Mouse (Mus musculus) forebrain, embryonic 14.5 days (tissue): ENCODE measurements around the gene Hmgxb4. TPM values are rescaled to one million over a fixed set of nuclear protein-coding genes. Genes with fewer than 3 reads are reported as not detected.
"Not testable (repeated sequence)": the region's sequence is repeated elsewhere in the genome, so short reads cannot be mapped to it uniquely, and the experiment has no call there.

ENCODE experiments used
- ATAC-seq: fragments of 200-750 bp; cut with Nextera tagmentation; 2 replicates; pipeline ENCODE4 v1.8.0; 2017; ENCODE audit warnings: mild to moderate bottlenecking, moderate library complexity
- DNase-seq: peaks from one replicate; pipeline ENCODE4 v3.0.0-alpha.2; 2015; ENCODE audit warnings: low spot score
- H3K27ac ChIP-seq: fragments of 300-500 bp; sonication (generic); 2 replicates; pipeline ENCODE4 v1.5.1; 2014; ENCODE audit warnings: low read depth, mild to moderate bottlenecking, control low read depth, low read length, moderate library complexity
- H3K27me3 ChIP-seq: fragments of 300-500 bp; sonication (generic); replicated peaks from 2 replicates; pipeline ENCODE4 v1.6.1; 2014; ENCODE audit warnings: low read length, control low read depth, mixed read lengths; ENCODE audit not compliant: control insufficient read depth, insufficient read depth
- H3K36me3 ChIP-seq: fragments of 300-500 bp; sonication (generic); 2 replicates; pipeline ENCODE4 v1.6.1; 2014; ENCODE audit warnings: low read length, control low read depth; ENCODE audit not compliant: control insufficient read depth, insufficient read depth
- H3K4me1 ChIP-seq: fragments of 300-500 bp; sonication (generic); 2 replicates; pipeline ENCODE4 v1.6.1; 2014; ENCODE audit warnings: antibody characterized with exemption, low read length, control low read depth; ENCODE audit not compliant: control insufficient read depth, insufficient read depth
- H3K4me2 ChIP-seq: fragments of 300-500 bp; sonication (generic); 2 replicates; pipeline ENCODE4 v1.6.1; 2014; ENCODE audit warnings: mild to moderate bottlenecking, control low read depth, low read length
- H3K4me3 ChIP-seq: fragments of 300-500 bp; sonication (generic); 2 replicates; pipeline ENCODE4 v1.5.1; 2014; ENCODE audit warnings: low read depth, low read length, control low read depth
- H3K9ac ChIP-seq: fragments of 300-500 bp; sonication (generic); 2 replicates; pipeline ENCODE4 v1.6.1; 2014; ENCODE audit warnings: mild to moderate bottlenecking, low read length, control low read depth, moderate library complexity
- H3K9me3 ChIP-seq: fragments of 300-500 bp; sonication (generic); replicated peaks from 2 replicates; pipeline ENCODE4 v1.6.1; 2016; ENCODE audit warnings: low read length, control low read depth, mixed read lengths; ENCODE audit not compliant: control insufficient read depth
- WGBS: fragments of 180-500 bp; shearing (Covaris S2); extraction: QIAGEN DNeasy Blood & Tissue Kit; methylation state at CpG from one replicate; pipeline ENCODE4 v1.1.7; 2014; 5-methylcytosine and 5-hydroxymethylcytosine counted together
- polyA plus RNA-seq: library from polyadenylated mRNA; unstranded; fragments of >200 nt; fragmentation: Nextera tagmentation; extraction: Ambion mirVana; gene quantifications from 2 replicates; pipeline ENCODE4 v1.2.1, GENCODE M21; 2014

The Hmgxb4 gene
- polyA plus RNA-seq, result 50.0 and 56.9 TPM in 2 replicates

- 9% methylated on average over 8 of the region's 8 CpGs for WGBS
Measured at GRCm38 (mm10) chr8:74993081-74993474, at the start of gene Hmgxb4. TSS of gene Hmgxb4 (plus strand) at chr8:74993356.

GRCm38 (mm10) chr8:74949445-74949844, 43.7 kb upstream of the Hmgxb4 start:
- Histone ChIP-seq H3K9ac (no peak overlapping the region), H3K27me3 (no peaks in the 10 kb centered on the region), H3K9me3 (no peaks in the 10 kb centered on the region), H3K36me3 (no peaks in the 10 kb centered on the region), H3K4me3 (no peak overlapping the region), H3K4me1 (no peaks in the 10 kb centered on the region), H3K4me2 (no peak overlapping the region), H3K27ac (no peak overlapping the region)
- DNase-seq, result no peak
- ATAC-seq, result no peak
- WGBS, result 86% methylated on average over 1 of the region's 1 CpGs

More at GRCm38 (mm10) chr8:74993081-74993474, at the start of gene Hmgxb4:
- H3K4me2 ChIP-seq, result peak within 1 kb of the TSS; percentile 60
- H3K9me3 ChIP-seq, result no peaks in the 10 kb centered on the region
- peak; percentile 10; the same call in 1 of the 2 replicates for ATAC-seq
- no peaks in the 10 kb centered on the region for H3K27me3 ChIP-seq
- DNase-seq, result no peak
- peak within 1 kb of the TSS; percentile 87 for H3K4me3 ChIP-seq
- H3K4me1 ChIP-seq, result peaks cover 4% of the 10 kb centered on the region
- H3K9ac ChIP-seq, result peak within 1 kb of the TSS; percentile 99
- peak within 1 kb of the TSS; percentile 97 for H3K27ac ChIP-seq
- no peaks in the 10 kb centered on the region for H3K36me3 ChIP-seq

GRCm38 (mm10) chr8:74963983-74964382, 29.2 kb upstream of the Hmgxb4 start:
- DNase-seq, result no peak
- H3K9ac ChIP-seq, result no peak overlapping the region
- H3K4me1 ChIP-seq, result no peaks in the 10 kb centered on the region
- H3K4me3 ChIP-seq, result no peak overlapping the region
- WGBS, result 84% methylated on average over 5 of the region's 5 CpGs
- no peak for ATAC-seq
- no peaks in the 10 kb centered on the region for H3K36me3 ChIP-seq
- H3K4me2 ChIP-seq, result no peak overlapping the region
- H3K9me3 ChIP-seq, result no peaks in the 10 kb centered on the region
- no peaks in the 10 kb centered on the region for H3K27me3 ChIP-seq
- no peak overlapping the region for H3K27ac ChIP-seq

- WGBS, result 88% methylated on average over 3 of the region's 3 CpGs
Measured at GRCm38 (mm10) chr8:74970286-74970685, 22.9 kb upstream of the Hmgxb4 start.

GRCm38 (mm10) chr8:74971636-74972035, 21.5 kb upstream of the Hmgxb4 start:
- ATAC-seq (no peak), DNase-seq (no peak)
- no peak overlapping the region for H3K27ac ChIP-seq
- no peak overlapping the region for H3K4me2 ChIP-seq
- no peaks in the 10 kb centered on the region for H3K9me3 ChIP-seq
- no peak overlapping the region for H3K9ac ChIP-seq
- no peak overlapping the region for H3K4me3 ChIP-seq
- no peaks in the 10 kb centered on the region for H3K4me1 ChIP-seq
- H3K36me3 ChIP-seq, result no peaks in the 10 kb centered on the region
- no peaks in the 10 kb centered on the region for H3K27me3 ChIP-seq
- WGBS, result 79% methylated on average over 4 of the region's 4 CpGs

More at GRCm38 (mm10) chr8:74970286-74970685, 22.9 kb upstream of the Hmgxb4 start:
- H3K27ac ChIP-seq, ATAC-seq, H3K4me3 ChIP-seq, H3K4me2 ChIP-seq, H3K9me3 ChIP-seq, H3K27me3 ChIP-seq, DNase-seq, H3K9ac ChIP-seq, H3K36me3 ChIP-seq, H3K4me1 ChIP-seq: not testable (repeated sequence)

GRCm38 (mm10) chr8:74972322-74972883, 20.8 kb upstream of the Hmgxb4 start:
- DNase-seq (no peak), ATAC-seq (no peak)
- Histone ChIP-seq H3K36me3 (no peaks in the 10 kb centered on the region), H3K9me3 (no peaks in the 10 kb centered on the region), H3K4me1 (no peaks in the 10 kb centered on the region), H3K4me2 (no peak overlapping the region), H3K9ac (no peak overlapping the region), H3K27ac (no peak overlapping the region), H3K27me3 (no peaks in the 10 kb centered on the region), H3K4me3 (no peak overlapping the region)
- WGBS, result 88% methylated on average over 7 of the region's 7 CpGs

- Histone ChIP-seq H3K27ac (no peak overlapping the region), H3K9me3 (no peaks in the 10 kb centered on the region), H3K36me3 (no peaks in the 10 kb centered on the region), H3K4me1 (no peaks in the 10 kb centered on the region), H3K4me2 (no peak overlapping the region), H3K4me3 (no peak overlapping the region), H3K9ac (no peak overlapping the region), H3K27me3 (no peaks in the 10 kb centered on the region)
- DNase-seq (peak; percentile 50), ATAC-seq (peak; percentile 42; the same call in 1 of the 2 replicates)
- WGBS, result 61% methylated on average over 8 of the region's 8 CpGs
Measured at GRCm38 (mm10) chr8:74973121-74973869, 19.9 kb upstream of the Hmgxb4 start.

GRCm38 (mm10) chr8:74973904-74974303, 19.3 kb upstream of the Hmgxb4 start:
- ATAC-seq, result no peak
- WGBS, result 85% methylated on average over 2 of the region's 2 CpGs

GRCm38 (mm10) chr8:74977427-74977826, 15.7 kb upstream of the Hmgxb4 start:
- Histone ChIP-seq H3K36me3 (no peaks in the 10 kb centered on the region), H3K27ac (no peak overlapping the region), H3K4me3 (no peak overlapping the region), H3K4me2 (no peak overlapping the region), H3K9me3 (no peaks in the 10 kb centered on the region), H3K9ac (no peak overlapping the region), H3K27me3 (no peaks in the 10 kb centered on the region), H3K4me1 (no peaks in the 10 kb centered on the region)
- peak; percentile 72 for DNase-seq
- ATAC-seq, result peak; percentile 43; the same call in 1 of the 2 replicates
- WGBS, result 81% methylated on average over 1 of the region's 1 CpGs

More at GRCm38 (mm10) chr8:74973904-74974303, 19.3 kb upstream of the Hmgxb4 start:
- no peaks in the 10 kb centered on the region for H3K36me3 ChIP-seq
- DNase-seq, result no peak
- H3K27ac ChIP-seq, result no peak overlapping the region
- no peaks in the 10 kb centered on the region for H3K4me1 ChIP-seq
- H3K9me3 ChIP-seq, result no peaks in the 10 kb centered on the region
- no peak overlapping the region for H3K4me3 ChIP-seq
- H3K4me2 ChIP-seq, result no peak overlapping the region
- no peaks in the 10 kb centered on the region for H3K27me3 ChIP-seq
- no peak overlapping the region for H3K9ac ChIP-seq
